Mouse (Mus musculus) midbrain, postnatal 0 days (tissue): ENCODE data around the gene Efcab7. TPM values are rescaled to one million over a fixed set of nuclear protein-coding genes. Genes with fewer than 3 reads are reported as not detected.

Experiments used
- ATAC-seq: fragments of 200-750 bp; cut with Nextera tagmentation; 2 replicates; pipeline ENCODE4 v1.8.0; 2017; ENCODE audit warnings: moderate number of reproducible peaks, mild to moderate bottlenecking, moderate TSS enrichment, moderate library complexity; ENCODE audit not compliant: low FRiP score
- DNase-seq: peaks from one replicate; pipeline ENCODE4 v3.0.0-alpha.2; 2015; ENCODE audit warnings: low spot score
- H3K27ac ChIP-seq: fragments of 300-500 bp; sonication (generic); 2 replicates; pipeline ENCODE4 v1.5.1; 2014; ENCODE audit warnings: low read depth, mild to moderate bottlenecking, low read length, mixed read lengths
- H3K27me3 ChIP-seq: fragments of 300-500 bp; sonication (generic); 2 replicates; pipeline ENCODE4 v1.6.1; 2014; ENCODE audit warnings: low read length, control low read depth, mixed read lengths; ENCODE audit not compliant: insufficient read depth
- H3K36me3 ChIP-seq: fragments of 300-500 bp; sonication (generic); 2 replicates; pipeline ENCODE4 v1.6.1; 2014; ENCODE audit warnings: low read length, control low read depth, mixed read lengths; ENCODE audit not compliant: insufficient read depth
- H3K4me1 ChIP-seq: fragments of 300-500 bp; sonication (generic); 2 replicates; pipeline ENCODE4 v1.6.1; 2014; ENCODE audit warnings: mild to moderate bottlenecking, control low read depth, antibody characterized with exemption, low read length, mixed read lengths; ENCODE audit not compliant: insufficient read depth
- H3K4me2 ChIP-seq: fragments of 300-500 bp; sonication (generic); 2 replicates; pipeline ENCODE4 v1.6.1; 2014; ENCODE audit warnings: low read depth, mild to moderate bottlenecking, low read length, mixed read lengths; ENCODE audit not compliant: poor library complexity, severe bottlenecking
- H3K4me3 ChIP-seq: fragments of 300-500 bp; sonication (generic); 2 replicates; pipeline ENCODE4 v1.5.1; 2014; ENCODE audit warnings: low read depth, mild to moderate bottlenecking, low read length, moderate library complexity
- H3K9ac ChIP-seq: fragments of 300-500 bp; sonication (generic); replicated peaks from 2 replicates; pipeline ENCODE4 v1.6.1; 2014; ENCODE audit warnings: mild to moderate bottlenecking, low read length, moderate library complexity, mixed read lengths; ENCODE audit not compliant: poor library complexity, severe bottlenecking
- H3K9me3 ChIP-seq: fragments of 300-500 bp; sonication (generic); 2 replicates; pipeline ENCODE4 v1.6.1; 2016; ENCODE audit warnings: low read length, control low read depth
- CTCF ChIP-seq: IDR thresholded peaks from 2 replicates; pipeline ENCODE4 v1.5.1; 2016; ENCODE audit warnings: antibody characterized with exemption, mild to moderate bottlenecking
- WGBS: fragments of 180-500 bp; shearing (Covaris S2); extraction: QIAGEN DNeasy Blood & Tissue Kit; methylation state at CpG from one replicate; pipeline ENCODE4 v1.1.7; 2014; 5-methylcytosine and 5-hydroxymethylcytosine counted together
- polyA plus RNA-seq: library from polyadenylated mRNA; unstranded; fragments of >200 nt; fragmentation: Nextera tagmentation; extraction: Ambion mirVana; gene quantifications from 2 replicates; pipeline ENCODE4 v1.2.1, GENCODE M21; 2015
- total RNA-seq: library from RNA; depleted of rRNA; stranded (reverse); fragments of >200 nt; gene quantifications from 2 replicates; pipeline ENCODE4 v1.2.3, GENCODE M21; 2014; rRNA removed

Gene Efcab7
- total and polyA plus RNA-seq, 2 experiments from 2014 or later = 8.3 to 8.6 TPM

- 93% methylated on average over 2 of the region's 2 CpGs for WGBS
- Histone ChIP-seq H3K4me2 (no peak overlapping the region), H3K27ac (no peak overlapping the region), H3K27me3 (no peaks in the 10 kb centered on the region), H3K9ac (no peak overlapping the region), H3K4me1 (0 out of 2 replicates have a peak, but pooled peaks cover 12% of the 10 kb centered on the region), H3K36me3 (no peaks in the 10 kb centered on the region), H3K4me3 (no peak overlapping the region), H3K9me3 (no peaks in the 10 kb centered on the region)
- DNase-seq = no peak
- no peak for TF ChIP-seq CTCF
- no peak for ATAC-seq
Observed at GRCm38 (mm10) chr4:99953904-99954303, 124.9 kb downstream of the Efcab7 start.

DNA sequence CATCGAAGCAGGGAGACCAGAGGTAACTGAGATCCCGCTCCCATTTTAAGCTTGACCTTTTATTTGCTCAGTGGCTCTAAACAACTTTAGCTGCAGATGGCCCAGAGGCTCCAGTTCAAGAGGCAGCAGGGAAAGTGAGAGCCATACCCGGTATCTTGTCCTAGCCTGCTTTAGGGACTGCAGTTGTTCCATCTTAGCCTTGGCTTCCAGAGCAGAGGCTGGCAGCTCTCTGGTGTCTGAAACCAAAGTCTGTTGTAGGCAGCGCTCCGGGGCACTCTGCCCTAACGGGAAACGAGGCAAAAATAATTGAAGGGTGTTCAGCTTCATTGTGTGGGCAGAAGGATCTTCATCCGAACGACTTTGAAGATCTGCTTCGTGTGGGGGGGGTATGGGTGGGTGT, 126.4 kb downstream of the Efcab7 start:
- no peaks in the 10 kb centered on the region for H3K36me3 ChIP-seq
- no peak overlapping the region for H3K9ac ChIP-seq
- ATAC-seq (no peak), DNase-seq (no peak)
- H3K27me3 ChIP-seq = no peaks in the 10 kb centered on the region
- H3K4me3 ChIP-seq = no peak overlapping the region
- no peaks in the 10 kb centered on the region for H3K9me3 ChIP-seq
- H3K4me1 ChIP-seq = 0 out of 2 replicates have a peak, but pooled peaks cover 12% of the 10 kb centered on the region
- no peak for TF ChIP-seq CTCF
- no peak overlapping the region for H3K27ac ChIP-seq
- WGBS = 88% methylated on average over 10 of the region's 10 CpGs
- no peak overlapping the region for H3K4me2 ChIP-seq

- H3K36me3 ChIP-seq = no peaks in the 10 kb centered on the region
- no peak overlapping the region for H3K27ac ChIP-seq
- no peaks in the 10 kb centered on the region for H3K9me3 ChIP-seq
- no peak for ATAC-seq
- H3K9ac ChIP-seq = no peak overlapping the region
- H3K4me1 ChIP-seq = 0 out of 2 replicates have a peak, but pooled peaks cover 12% of the 10 kb centered on the region
- H3K27me3 ChIP-seq = no peaks in the 10 kb centered on the region
- H3K4me3 ChIP-seq = no peak overlapping the region
- H3K4me2 ChIP-seq = no peak overlapping the region
- no peak for TF ChIP-seq CTCF
- WGBS = 66% methylated on average over 4 of the region's 4 CpGs
- DNase-seq = no peak
Observed at GRCm38 (mm10) chr4:99957186-99957585, 128.2 kb downstream of the Efcab7 start.

GRCm38 (mm10) chr4:99958084-99958815, 129.3 kb downstream of the Efcab7 start:
- 0 out of 2 replicates have a peak, but pooled peaks cover 12% of the 10 kb centered on the region for H3K4me1 ChIP-seq
- DNase-seq = no peak
- no peaks in the 10 kb centered on the region for H3K9me3 ChIP-seq
- WGBS = 68% methylated on average over 7 of the region's 7 CpGs
- no peak overlapping the region for H3K27ac ChIP-seq
- H3K4me3 ChIP-seq = no peak overlapping the region
- no peak for TF ChIP-seq CTCF
- H3K4me2 ChIP-seq = no peak overlapping the region
- no peak overlapping the region for H3K9ac ChIP-seq
- no peaks in the 10 kb centered on the region for H3K36me3 ChIP-seq
- no peak for ATAC-seq
- no peaks in the 10 kb centered on the region for H3K27me3 ChIP-seq

DNA sequence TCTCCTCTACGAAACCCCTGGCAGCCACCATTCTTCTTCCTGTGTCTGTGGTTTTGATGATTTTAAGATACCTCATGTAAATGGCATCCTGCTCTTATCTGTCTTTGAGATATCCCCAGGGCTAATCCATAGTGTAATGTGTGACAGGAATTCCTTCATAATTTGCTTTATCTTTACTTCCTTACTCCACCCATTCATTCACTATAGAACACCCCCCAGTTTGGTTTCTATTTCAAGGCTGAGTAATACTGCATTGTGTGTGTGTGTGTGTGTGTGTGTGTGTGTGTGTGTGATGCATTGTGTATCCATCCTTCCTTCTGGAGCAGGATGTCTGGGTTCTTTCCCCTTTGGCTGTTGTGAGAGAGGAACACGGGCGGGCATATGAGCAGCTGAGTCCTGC, 130.3 kb downstream of the Efcab7 start:
- no peak for TF ChIP-seq CTCF
- H3K4me1 ChIP-seq = 0 out of 2 replicates have a peak, but pooled peaks cover 12% of the 10 kb centered on the region
- H3K9me3 ChIP-seq = no peaks in the 10 kb centered on the region
- H3K36me3 ChIP-seq = peaks cover 7% of the 10 kb centered on the region; the same call in 1 of the 2 replicates
- ATAC-seq = no peak
- 76% methylated on average over 3 of the region's 3 CpGs for whole genome bisulfite sequencing
- no peak for DNase-seq
- no peak overlapping the region for H3K4me3 ChIP-seq
- no peak overlapping the region for H3K4me2 ChIP-seq
- H3K27me3 ChIP-seq = no peaks in the 10 kb centered on the region
- H3K27ac ChIP-seq = no peak overlapping the region
- no peak overlapping the region for H3K9ac ChIP-seq

Other genes starting within 250 kb of the Efcab7 start
- gene Foxd3, start 172.9 kb upstream of the Efcab7 start, total RNA-seq = 0.71 and 1.0 TPM in 2 replicates
- gene Foxd3, start 172.9 kb upstream of the Efcab7 start, polyA plus RNA-seq = not detected in 2 replicates
- 18.2 and 29.5 TPM in 2 replicates for gene Alg6, start 113.5 kb upstream of the Efcab7 start, total RNA-seq
- gene Alg6, start 113.5 kb upstream of the Efcab7 start, polyA plus RNA-seq = 13.9 and 14.2 TPM in 2 replicates
- gene Pgm1, start 100.2 kb downstream of the Efcab7 start, total RNA-seq = 103 and 112 TPM in 2 replicates
- gene Pgm1, start 100.2 kb downstream of the Efcab7 start, polyA plus RNA-seq = 106 and 114 TPM in 2 replicates
- gene Itgb3bp, start 100.6 kb downstream of the Efcab7 start, total RNA-seq = 2.9 and 6.4 TPM in 2 replicates
- 6.6 and 8.8 TPM in 2 replicates for gene Itgb3bp, start 100.6 kb downstream of the Efcab7 start, polyA plus RNA-seq